Mouse (Mus musculus) gastrocnemius, postnatal 14 days (tissue): ENCODE results near the gene Cdc14b. TPM values are rescaled to one million over a fixed set of nuclear protein-coding genes. Genes with fewer than 3 reads are reported as not detected.

Experiments
- DNase-seq: peaks from one replicate; pipeline ENCODE4 v3.0.0; 2021; ENCODE audit warnings: mixed read lengths
- intact Hi-C: fragments of 180-260 bp; cut with DNase I; formaldehyde crosslinking; loops from one replicate; pipeline ENCODE4 v1.15.1; 2025; ENCODE audit warnings: low total_unique reads
- total RNA-seq, 2 experiments: library from RNA; stranded (reverse); gene quantifications; 2 replicates each; pipeline ENCODE4 v1.2.3; 2021

Cdc14b gene
- total RNA-seq, 2 experiments from 2014 or later, result 4.0 to 4.4 TPM

- DNase-seq, result no peak
- intact Hi-C loops, result no loop called here
These were observed 30.3 kb downstream of the Cdc14b start for GRCm38 (mm10) chr13:64244685-64245261.

GRCm38 (mm10) chr13:64242721-64243120, 32.4 kb downstream of the Cdc14b start:
- intact Hi-C loops, result no loop called here
- DNase-seq, result no peak

GRCm38 (mm10) chr13:64240626-64241025, 34.5 kb downstream of the Cdc14b start:
- intact Hi-C loops, result no loop called here
- DNase-seq, result no peak

- DNase-seq, result no peak
- intact Hi-C loops, result no loop called here
These were observed 37.4 kb downstream of the Cdc14b start for GRCm38 (mm10) chr13:64237681-64238157.

GRCm38 (mm10) chr13:64237000-64237680, 38.0 kb downstream of the Cdc14b start:
- intact Hi-C loops, result no loop called here
- no peak for DNase-seq

- intact Hi-C loops, result no loop called here
These were observed 39.3 kb downstream of the Cdc14b start for GRCm38 (mm10) chr13:64235777-64236176.

GRCm38 (mm10) chr13:64235062-64235715, 39.9 kb downstream of the Cdc14b start:
- intact Hi-C loops, result no loop called here
- no peak for DNase-seq

More at GRCm38 (mm10) chr13:64235777-64236176, 39.3 kb downstream of the Cdc14b start:
- DNase-seq, result no peak

GRCm38 (mm10) chr13:64233139-64233538, 42.0 kb downstream of the Cdc14b start:
- DNase-seq, result no peak
- intact Hi-C loops, result no loop called here

- no peak for DNase-seq
- intact Hi-C loops, result no loop called here
These were observed 48.4 kb downstream of the Cdc14b start for GRCm38 (mm10) chr13:64226725-64227124.

- intact Hi-C loops, result no loop called here
- no peak for DNase-seq
These were observed 49.4 kb downstream of the Cdc14b start for GRCm38 (mm10) chr13:64225738-64226137.

- intact Hi-C loops, result no loop called here
- DNase-seq, result no peak
These were observed 60.2 kb downstream of the Cdc14b start for GRCm38 (mm10) chr13:64214891-64215290.

- intact Hi-C loops, result no loop called here
- no peak for DNase-seq
These were observed 63.0 kb downstream of the Cdc14b start for GRCm38 (mm10) chr13:64211995-64212603.

GRCm38 (mm10) chr13:64208146-64208545, 66.9 kb downstream of the Cdc14b start:
- intact Hi-C loops, result no loop called here
- DNase-seq, result no peak

GRCm38 (mm10) chr13:64205186-64205585, 69.9 kb downstream of the Cdc14b start:
- DNase-seq, result no peak
- intact Hi-C loops, result no loop called here

GRCm38 (mm10) chr13:64204726-64205125, 70.4 kb downstream of the Cdc14b start:
- no peak for DNase-seq
- intact Hi-C loops, result no loop called here

- no peak for DNase-seq
- intact Hi-C loops, result no loop called here
These were observed 74.2 kb downstream of the Cdc14b start for GRCm38 (mm10) chr13:64200911-64201310.

GRCm38 (mm10) chr13:64198310-64198709, 76.8 kb downstream of the Cdc14b start:
- intact Hi-C loops, result no loop called here

GRCm38 (mm10) chr13:64197899-64198298, 77.2 kb downstream of the Cdc14b start:
- intact Hi-C loops, result no loop called here

More at GRCm38 (mm10) chr13:64198310-64198709, 76.8 kb downstream of the Cdc14b start:
- DNase-seq, result no peak

GRCm38 (mm10) chr13:64187065-64187464, 88.0 kb downstream of the Cdc14b start:
- DNase-seq, result no peak
- intact Hi-C loops, result loop anchor here (10.0 kb wide), 1 partner anchor 118 kb away; no protein-coding TSS in a partner anchor

More at GRCm38 (mm10) chr13:64197899-64198298, 77.2 kb downstream of the Cdc14b start:
- no peak for DNase-seq

- intact Hi-C loops, result loop anchor here (10.0 kb wide), 1 partner anchor 118 kb away; no protein-coding TSS in a partner anchor
- DNase-seq, result no peak
These were observed 88.6 kb downstream of the Cdc14b start for GRCm38 (mm10) chr13:64186516-64186915.
